8 mouse cellular contexts compared by ENCODE assay signal in the genomic region with DNA sequence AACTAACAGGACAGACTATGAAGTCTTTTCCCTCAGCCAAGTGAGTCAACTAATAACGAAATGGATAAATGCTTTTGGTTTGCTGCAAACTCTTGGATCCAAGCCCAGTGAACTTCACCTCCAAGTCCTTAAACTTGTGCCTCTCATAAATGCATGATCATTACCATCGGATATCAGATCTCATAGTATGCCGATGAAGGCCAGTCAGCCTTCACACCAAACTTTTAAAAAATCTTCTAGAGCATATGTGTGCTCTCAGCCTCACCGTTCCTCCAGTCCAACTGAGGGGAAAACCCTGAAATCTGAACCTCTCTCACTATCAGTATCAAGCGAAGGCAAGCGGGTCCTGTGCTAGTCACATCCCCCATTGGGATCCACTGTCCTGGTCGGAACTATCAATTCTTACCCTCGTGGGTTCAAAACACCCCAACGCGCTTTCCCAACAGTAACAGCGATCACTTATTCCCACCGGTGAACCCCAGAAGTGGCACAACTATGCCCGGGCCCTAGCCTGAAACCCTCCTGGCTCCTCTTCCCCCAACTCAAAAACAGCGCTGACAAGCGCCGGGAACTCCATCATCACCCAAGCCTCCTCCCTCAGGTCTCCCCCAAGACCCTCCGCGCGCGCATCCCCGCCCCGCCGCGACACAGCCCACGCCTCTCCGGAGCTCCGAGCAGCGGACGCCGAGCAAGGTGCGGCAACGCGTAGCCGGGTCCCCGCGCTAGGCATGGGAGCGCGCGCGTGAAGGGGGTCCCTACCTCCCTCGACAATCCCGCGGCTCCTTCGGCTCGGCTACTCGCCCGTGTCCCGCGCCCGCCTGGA. TPM values are rescaled to one million over a fixed set of nuclear protein-coding genes. Genes with fewer than 3 reads are reported as not detected.
A peak's percentile ranks its signal among the peaks of the same experiment; 100 is the strongest.
DNase-seq lines count a peak whose midpoint lies in the region; ATAC-seq lines count a peak whose summit lies in the region.

No protein-coding gene starts in this region.

- peak overlapping the region; percentile 82 for H3K9ac ChIP-seq in forebrain, embryonic 14.5 days (ENCODE audit: low read length)

- no peaks in the 10 kb centered on the region for H3K27me3 ChIP-seq in forebrain, embryonic 14.5 days (replicated peaks; ENCODE audit: control insufficient read depth, insufficient read depth, low read length)

- no peaks in the 10 kb centered on the region for H3K36me3 ChIP-seq in forebrain, embryonic 14.5 days (ENCODE audit: control insufficient read depth, insufficient read depth, low read length)
- H3K36me3 ChIP-seq in macrophage (ENCODE audit: inconsistent target), result no peaks in the 10 kb centered on the region

- H3K9me3 ChIP-seq in forebrain, embryonic 14.5 days (replicated peaks; ENCODE audit: control insufficient read depth, low read length), result no peaks in the 10 kb centered on the region

- peaks cover 7% of the 10 kb centered on the region for H3K4me1 ChIP-seq in forebrain, embryonic 14.5 days (ENCODE audit: control insufficient read depth, insufficient read depth, low read length)

- H3K27ac ChIP-seq in forebrain, embryonic 14.5 days (ENCODE audit: low read depth, low read length), result peak overlapping the region; percentile 76
- H3K27ac ChIP-seq in macrophage, result no peak overlapping the region

- peak; percentile 85 for ATAC-seq in forebrain, embryonic 14.5 days

- peak; percentile 50 for DNase-seq in adrenal gland, postnatal 10 days
- DNase-seq in adrenal gland, adult 18-20 months (ENCODE audit: low spot score in 2 of 2), result no peak
- peak; percentile 69 to 77 for DNase-seq in thymus, postnatal 10 days (ENCODE audit: low spot score in 2 of 2)
- no peak for DNase-seq in thymus, postnatal 36 days
- DNase-seq in forebrain, embryonic 14.5 days (ENCODE audit: low spot score), result no peak
- peak; percentile 52 to 71 for DNase-seq in kidney, adult 8-10 months
- DNase-seq in layer of hippocampus, postnatal 10 days (ENCODE audit: low spot score in 2 of 2), result no peak

- WGBS in forebrain, embryonic 14.5 days, result under 1% methylated on average over 45 of the region's 50 CpGs
- WGBS in macrophage (ENCODE audit: missing documents), result under 1% methylated on average over 50 of the region's 50 CpGs

- peak overlapping the region; percentile 76 for H3K4me2 ChIP-seq in forebrain, embryonic 14.5 days (ENCODE audit: low read length)

- peak overlapping the region; percentile 80 for H3K4me3 ChIP-seq in forebrain, embryonic 14.5 days (ENCODE audit: low read depth, low read length)
- H3K4me3 ChIP-seq in macrophage (ENCODE audit: inconsistent target), result peak overlapping the region; percentile 71

- H3K79me2 ChIP-seq in macrophage (ENCODE audit: inconsistent target), result peaks cover 52% of the 10 kb centered on the region

RNA-seq across cellular contexts. Expression of gene Uap1, which starts 0.6 kb away (rescaled TPM):
- 10 to 100 TPM; 55.3 to 61.6 TPM for total RNA-seq in adrenal gland, postnatal 10 days (2021)
- 10 to 100 TPM; 68.0 to 84.4 TPM for total RNA-seq in adrenal gland, adult 18-20 months (2021)
- polyA plus RNA-seq in forebrain, embryonic 14.5 days (2014; fragmentation: Nextera tagmentation; extraction: Ambion mirVana), result 57.9 and 63.6 TPM in 2 replicates
- total RNA-seq in macrophage (2018; cell fraction: chromatin; rRNA removed), result 10 to 100 TPM; 18.2 to 84.7 (median 31.3) TPM
- 10 to 100 TPM; 14.5 to 34.3 (median 19.1) TPM for total RNA-seq in macrophage (2018; cell fraction: cytosol; rRNA removed)
- total RNA-seq in macrophage (2018; cell fraction: nucleus; rRNA removed), result 10 to 100 TPM; 13.5 to 59.3 (median 26.6) TPM
- polyA plus RNA-seq in macrophage (2018), result 13.5 to 19.3 TPM (median 19.2 TPM) in 3 replicates
- 10 to 100 TPM; 56.6 to 63.1 TPM for total RNA-seq in layer of hippocampus, postnatal 10 days (2021)

RNA-seq across cellular contexts. Expression of gene Uhmk1, which starts 41.0 kb away (rescaled TPM):
- total RNA-seq in adrenal gland, postnatal 10 days (2021), result 10 to 100 TPM; 47.5 to 48.9 TPM
- 10 to 100 TPM; 67.1 to 73.7 TPM for total RNA-seq in adrenal gland, adult 18-20 months (2021)
- 7.4 and 7.5 TPM in 2 replicates for polyA plus RNA-seq in forebrain, embryonic 14.5 days (2014; fragmentation: Nextera tagmentation; extraction: Ambion mirVana)
- total RNA-seq in macrophage (2018; cell fraction: chromatin; rRNA removed), result 10 to 100 TPM; 15.4 to 53.2 (median 35.1) TPM
- 100 to 1,000 TPM in 7 of 26 experiments, 10 to 100 TPM in 19; 64.5 to 119 (median 90.6) TPM for total RNA-seq in macrophage (2018; cell fraction: cytosol; rRNA removed)
- 100 to 1,000 TPM in 2 of 26 experiments, 10 to 100 TPM in 24; 37.6 to 115 (median 60.7) TPM for total RNA-seq in macrophage (2018; cell fraction: nucleus; rRNA removed)
- polyA plus RNA-seq in macrophage (2018), result 39.0 to 70.1 TPM (median 52.2 TPM) in 3 replicates
- total RNA-seq in layer of hippocampus, postnatal 10 days (2021), result 100 to 1,000 TPM; 145 to 147 TPM

RNA-seq across cellular contexts. Expression of gene Sh2d1b2, which starts 58.3 kb away (rescaled TPM):
- not detected for total RNA-seq in adrenal gland, postnatal 10 days (2021)
- not detected for total RNA-seq in adrenal gland, adult 18-20 months (2021)
- polyA plus RNA-seq in forebrain, embryonic 14.5 days (2014; fragmentation: Nextera tagmentation; extraction: Ambion mirVana), result not detected in 2 replicates
- total RNA-seq in macrophage (2018; cell fraction: chromatin; rRNA removed), result not detected
- total RNA-seq in macrophage (2018; cell fraction: cytosol; rRNA removed), result not detected
- total RNA-seq in macrophage (2018; cell fraction: nucleus; rRNA removed), result not detected
- not detected in 3 replicates for polyA plus RNA-seq in macrophage (2018)
- not detected for total RNA-seq in layer of hippocampus, postnatal 10 days (2021)

Comparison
In these comparisons a context has a peak if more than half of its experiments do, and no peak if none do; other contexts are left out.
1. DNase-seq: peak in adrenal gland, postnatal 10 days (single experiment), thymus, postnatal 10 days (2 of 2) and kidney, adult 8-10 months (2 of 2); none in adrenal gland, adult 18-20 months (0 of 2), thymus, postnatal 36 days (0 of 2), forebrain, embryonic 14.5 days (single experiment) and layer of hippocampus, postnatal 10 days (0 of 2).